Mouse (Mus musculus) stomach, postnatal 0 days (tissue): ENCODE data around the gene Setd2.

Experiments
- CTCF ChIP-seq: IDR thresholded peaks from 2 replicates; pipeline ENCODE4 v1.5.1; 2016; ENCODE audit warnings: antibody characterized with exemption, low read depth, mild to moderate bottlenecking, moderate library complexity
- EP300 ChIP-seq: optimal IDR thresholded peaks from 2 replicates; pipeline ENCODE3; 2016; ENCODE audit warnings: antibody characterized with exemption

DNA sequence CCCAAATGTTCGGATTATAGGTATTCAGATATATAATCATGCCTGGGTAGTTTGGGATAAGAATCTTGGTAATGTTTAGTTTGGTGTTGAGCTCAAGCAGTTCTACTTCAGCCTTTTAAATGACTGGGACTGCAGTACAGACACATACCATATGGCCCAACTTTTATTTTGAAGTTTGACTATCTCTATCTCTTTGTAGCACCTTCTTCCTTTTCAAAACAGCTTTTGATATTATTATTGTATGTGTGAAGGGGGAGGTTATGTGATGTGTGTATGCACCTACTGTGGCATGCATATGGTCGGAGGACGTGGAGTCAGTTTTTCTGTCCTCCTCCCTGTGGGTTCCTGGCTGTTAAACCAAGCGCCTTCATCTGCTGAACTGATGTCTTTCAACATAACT is 9.6 kb downstream of the Setd2 start:
- TF ChIP-seq CTCF (no peak), EP300 (no peak)
